Mouse (Mus musculus): ENCODE data around the gene Pnpla8.

DNA sequence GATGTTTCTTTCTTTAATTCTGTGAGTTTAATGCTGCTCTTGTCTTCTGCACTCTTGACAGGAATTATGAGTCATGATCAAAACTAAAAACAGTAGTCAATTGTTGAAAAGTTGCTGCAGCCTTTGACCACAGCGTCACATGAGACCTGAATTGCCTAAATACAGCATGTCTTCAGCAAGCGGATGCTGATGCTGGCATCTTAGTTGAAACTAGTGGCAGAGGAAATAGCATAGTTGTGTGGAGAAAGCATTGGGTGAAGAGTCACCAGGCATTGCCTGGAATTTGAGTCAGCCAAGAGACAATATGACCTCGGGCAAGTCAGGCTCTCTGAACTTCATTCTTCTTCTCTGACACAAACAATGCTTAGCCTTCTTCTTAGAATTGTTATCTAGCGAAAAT is 133.9 kb downstream of the Pnpla8 start:
- TF ChIP-seq CTCF (IDR thresholded peaks at IDR 0.05; ENCODE audit: extremely low read depth, insufficient read length, insufficient replicate concordance, low read depth, low read length) (no peak), POLR2A (IDR thresholded peaks at IDR 0.05; ENCODE audit: low read depth, low read length) (no peak)

Measured in small intestine, adult 2 months (tissue).